Mouse (Mus musculus): Measurements from ENCODE around the gene Ctr9.

DNA sequence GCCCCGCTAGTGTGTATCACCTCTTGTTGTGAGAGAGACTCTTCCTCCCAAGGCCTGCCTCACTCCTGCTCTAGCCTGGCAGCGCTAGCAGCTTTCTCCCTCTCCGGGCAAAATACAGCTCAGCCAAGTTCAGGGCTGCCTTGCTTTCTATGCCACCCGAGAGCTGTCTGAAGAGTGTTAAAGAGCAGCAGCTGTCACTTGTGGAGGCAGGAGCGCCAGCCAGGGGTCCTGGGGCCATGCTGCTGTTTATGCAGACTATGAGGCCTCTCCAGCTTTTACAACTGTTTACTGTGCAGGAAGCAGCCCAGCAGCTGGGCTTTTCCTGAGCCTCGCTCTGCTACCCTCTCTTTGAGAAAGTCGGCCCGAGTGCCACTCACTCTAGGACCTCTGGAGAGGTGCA is 47.7 kb upstream of the Ctr9 start:
- TF ChIP-seq MEF2A (IDR thresholded peaks at IDR 0.05; ENCODE audit: borderline replicate concordance, low read depth, low read length) (no peak), CTCF (conservative IDR thresholded peaks at IDR 0.05 in 1 of 2, IDR thresholded peaks at IDR 0.05 in 1 of 2; ENCODE audit: low read depth in 2 of 2, low read length in 2 of 2) (no peak), CHD1 (IDR thresholded peaks at IDR 0.05; ENCODE audit: low read depth, low read length) (no peak), NELFE (IDR thresholded peaks at IDR 0.05; ENCODE audit: low read depth, low read length) (no peak), POLR2A (IDR thresholded peaks at IDR 0.05; ENCODE audit: low read depth, low read length) (no peak), ZC3H11A (IDR thresholded peaks at IDR 0.05; ENCODE audit: low read depth, low read length) (no peak), ZMIZ1 (IDR thresholded peaks at IDR 0.05; ENCODE audit: low read depth, low read length) (no peak), MAFK (IDR thresholded peaks at IDR 0.05; ENCODE audit: insufficient replicate concordance, low read length) (no peak), E2F4 (IDR thresholded peaks at IDR 0.05; ENCODE audit: insufficient replicate concordance, low read depth, low read length) (no peak), MAX (IDR thresholded peaks at IDR 0.05; ENCODE audit: low read length) (no peak)

Data from CH12.LX (cell line).